Mouse (Mus musculus) liver, embryonic 14.5 days (tissue): ENCODE data around the gene R3hdm4. TPM values are rescaled to one million over a fixed set of nuclear protein-coding genes. Genes with fewer than 3 reads are reported as not detected.

Experiments used
- ATAC-seq: fragments of 200-750 bp; cut with Nextera tagmentation; 2 replicates; pipeline ENCODE4 v1.8.0; 2017; ENCODE audit warnings: moderate number of reproducible peaks, mild to moderate bottlenecking, moderate library complexity; ENCODE audit not compliant: insufficient read depth
- DNase-seq, 3 experiments: peaks; one replicate each; pipeline ENCODE4 v3.0.0-alpha.2; 2012 to 2013; ENCODE audit warnings: low read depth in 3 of 3, low spot score in 3 of 3
- H3K27ac ChIP-seq: fragments of 300-500 bp; sonication (generic); 2 replicates; pipeline ENCODE4 v1.5.1; 2014; ENCODE audit warnings: moderate library complexity, mild to moderate bottlenecking, control low read depth, inconsistent platforms
- H3K27me3 ChIP-seq: fragments of 300-500 bp; sonication (generic); 2 replicates; pipeline ENCODE4 v1.6.1; 2014; ENCODE audit warnings: mild to moderate bottlenecking, low read length, moderate library complexity; ENCODE audit not compliant: control insufficient read depth, insufficient read depth
- H3K36me3 ChIP-seq: fragments of 300-500 bp; sonication (generic); replicated peaks from 2 replicates; pipeline ENCODE4 v1.6.1; 2014; ENCODE audit warnings: low read depth; ENCODE audit not compliant: control insufficient read depth, insufficient read depth
- H3K4me1 ChIP-seq, 2 experiments: fragments of 200-500 bp in 1 of 2; fragments of 300-500 bp in 1 of 2; sonication (generic) in 1 of 2; replicated peaks; 2 replicates each; pipeline ENCODE4 v1.6.1; 2012 to 2014; ENCODE audit warnings: antibody characterized with exemption in 1 of 2, inconsistent platforms in 1 of 2, low read length in 1 of 2; ENCODE audit not compliant: control insufficient read depth in 2 of 2, insufficient read depth in 2 of 2
- H3K4me2 ChIP-seq: fragments of 300-500 bp; sonication (generic); 2 replicates; pipeline ENCODE4 v1.6.1; 2014; ENCODE audit warnings: low read depth, mild to moderate bottlenecking, control low read depth, moderate library complexity
- H3K4me3 ChIP-seq, 2 experiments: fragments of 200-500 bp in 1 of 2; fragments of 300-500 bp in 1 of 2; sonication (generic) in 1 of 2; 2 replicates each; pipeline ENCODE4 v1.5.1; 2012 to 2014; ENCODE audit warnings: low read depth in 2 of 2, low read length in 2 of 2, mild to moderate bottlenecking in 2 of 2, control low read depth in 1 of 2, inconsistent platforms in 1 of 2, moderate library complexity in 1 of 2; ENCODE audit not compliant: insufficient read depth in 1 of 2
- H3K9ac ChIP-seq: fragments of 300-500 bp; sonication (generic); replicated peaks from 2 replicates; pipeline ENCODE4 v1.6.1; 2014; ENCODE audit warnings: mild to moderate bottlenecking, control low read depth, moderate library complexity
- H3K9me3 ChIP-seq: fragments of 300-500 bp; sonication (generic); 2 replicates; pipeline ENCODE4 v1.6.1; 2016; ENCODE audit warnings: low read length, mixed read lengths; ENCODE audit not compliant: control insufficient read depth
- CTCF ChIP-seq: IDR thresholded peaks from 2 replicates; pipeline ENCODE4 v1.5.1; 2016; ENCODE audit warnings: antibody characterized with exemption, low read depth, control low read depth
- EP300 ChIP-seq: IDR thresholded peaks from 2 replicates; pipeline ENCODE4 v1.6.1; 2016; ENCODE audit warnings: antibody characterized with exemption, low read depth
- WGBS: fragments of 180-500 bp; shearing (Covaris S2); extraction: QIAGEN DNeasy Blood & Tissue Kit; methylation state at CpG from one replicate; pipeline ENCODE4 v1.1.7; 2014; ENCODE audit not compliant: insufficient replicate concordance; 5-methylcytosine and 5-hydroxymethylcytosine counted together
- polyA plus RNA-seq, 2 experiments: library from polyadenylated mRNA; depleted of rRNA in 1 of 2; stranded (reverse) in 1 of 2; unstranded in 1 of 2; fragments of >200 nt; fragmentation: Nextera tagmentation in 1 of 2; extraction: Ambion mirVana in 1 of 2; gene quantifications; 2 replicates each; pipeline versions ENCODE4 v1.2.1 to v1.2.3; 2012 to 2014

R3hdm4 gene
- polyA plus RNA-seq (2012; rRNA removed) (34.7 and 41.4 TPM in 2 replicates), polyA plus RNA-seq (2014; fragmentation: Nextera tagmentation; extraction: Ambion mirVana) (38.5 and 46.0 TPM in 2 replicates)

- H3K27ac ChIP-seq = no peak within 1 kb of the TSS
- H3K4me2 ChIP-seq = peak within 1 kb of the TSS; percentile 13
- peaks cover 49% of the 10 kb centered on the region for H3K27me3 ChIP-seq
- H3K9ac ChIP-seq = no peak within 1 kb of the TSS
- DNase-seq (no peak), ATAC-seq (no peak)
- WGBS = 8% methylated on average over 40 of the region's 41 CpGs
- peak within 1 kb of the TSS in 1 of 2 experiments; percentile 21; a peak in 1 of 4 replicates for H3K4me3 ChIP-seq
- H3K4me1 ChIP-seq = peaks cover 9 to 13% of the 10 kb centered on the region in 2 experiments
- TF ChIP-seq EP300 = no peak
- TF ChIP-seq CTCF = no peak
- no peaks in the 10 kb centered on the region for H3K36me3 ChIP-seq
- H3K9me3 ChIP-seq = no peaks in the 10 kb centered on the region
Measured at GRCm38 (mm10) chr10:79920958-79921535, at the start of gene R3hdm4. R3hdm4 (minus strand) TSS chr10:79921208.

GRCm38 (mm10) chr10:79970415-79971182 is 49.6 kb upstream of the R3hdm4 start, which contains the start of gene Grin3b:
Grin3b (plus strand) TSS chr10:79970715.
- WGBS = 8% methylated on average over 47 of the region's 47 CpGs
- DNase-seq = no peak
- no peak within 1 kb of the TSS for H3K27ac ChIP-seq
- H3K9ac ChIP-seq = no peak within 1 kb of the TSS
- no peaks in the 10 kb centered on the region for H3K4me1 ChIP-seq
- peaks cover 22% of the 10 kb centered on the region for H3K27me3 ChIP-seq
- H3K4me2 ChIP-seq = peak within 1 kb of the TSS; percentile 28; the same call in 1 of the 2 replicates
- TF ChIP-seq CTCF (no peak), EP300 (no peak)
- no peak for ATAC-seq
- H3K4me3 ChIP-seq = no peak within 1 kb of the TSS; a peak in 1 of 4 replicates
- peaks cover 14% of the 10 kb centered on the region for H3K36me3 ChIP-seq
- H3K9me3 ChIP-seq = no peaks in the 10 kb centered on the region

- Histone ChIP-seq H3K4me3 (no peak overlapping the region), H3K9me3 (no peaks in the 10 kb centered on the region)
- no peak for TF ChIP-seq EP300
- no peak for TF ChIP-seq CTCF
Measured at GRCm38 (mm10) chr10:79969124-79969568, 48.1 kb upstream of the R3hdm4 start.

GRCm38 (mm10) chr10:79968181-79968580 is 47.2 kb upstream of the R3hdm4 start:
- Histone ChIP-seq H3K9me3 (no peaks in the 10 kb centered on the region), H3K4me1 (no peaks in the 10 kb centered on the region), H3K4me2 (no peak overlapping the region), H3K9ac (no peak overlapping the region), H3K27ac (no peak overlapping the region), H3K4me3 (no peak overlapping the region), H3K27me3 (peaks cover 22% of the 10 kb centered on the region), H3K36me3 (peaks cover 18% of the 10 kb centered on the region)
- 83% methylated on average over 1 of the region's 1 CpGs for whole genome bisulfite sequencing
- DNase-seq (no peak), ATAC-seq (no peak)
- TF ChIP-seq CTCF = no peak
- TF ChIP-seq EP300 = no peak

More at GRCm38 (mm10) chr10:79969124-79969568, 48.1 kb upstream of the R3hdm4 start:
- peaks cover 22% of the 10 kb centered on the region for H3K27me3 ChIP-seq
- H3K36me3 ChIP-seq = peaks cover 16% of the 10 kb centered on the region
- H3K27ac ChIP-seq = no peak overlapping the region
- H3K9ac ChIP-seq = no peak overlapping the region
- ATAC-seq (no peak), DNase-seq (no peak)
- WGBS = 22% methylated on average over 3 of the region's 3 CpGs
- H3K4me1 ChIP-seq = no peaks in the 10 kb centered on the region
- no peak overlapping the region for H3K4me2 ChIP-seq

GRCm38 (mm10) chr10:79966886-79967400 is 45.9 kb upstream of the R3hdm4 start:
- no peak overlapping the region for H3K9ac ChIP-seq
- no peak for ATAC-seq
- peaks cover 21% of the 10 kb centered on the region for H3K27me3 ChIP-seq
- TF ChIP-seq CTCF (no peak), EP300 (no peak)
- no peak for DNase-seq
- H3K36me3 ChIP-seq = peaks cover 18% of the 10 kb centered on the region
- no peaks in the 10 kb centered on the region for H3K4me1 ChIP-seq
- H3K4me3 ChIP-seq = no peak overlapping the region
- H3K9me3 ChIP-seq = no peaks in the 10 kb centered on the region
- no peak overlapping the region for H3K27ac ChIP-seq
- WGBS = 77% methylated on average over 5 of the region's 5 CpGs
- no peak overlapping the region for H3K4me2 ChIP-seq
